Mouse (Mus musculus): ENCODE results near the gene Psma2.

DNA sequence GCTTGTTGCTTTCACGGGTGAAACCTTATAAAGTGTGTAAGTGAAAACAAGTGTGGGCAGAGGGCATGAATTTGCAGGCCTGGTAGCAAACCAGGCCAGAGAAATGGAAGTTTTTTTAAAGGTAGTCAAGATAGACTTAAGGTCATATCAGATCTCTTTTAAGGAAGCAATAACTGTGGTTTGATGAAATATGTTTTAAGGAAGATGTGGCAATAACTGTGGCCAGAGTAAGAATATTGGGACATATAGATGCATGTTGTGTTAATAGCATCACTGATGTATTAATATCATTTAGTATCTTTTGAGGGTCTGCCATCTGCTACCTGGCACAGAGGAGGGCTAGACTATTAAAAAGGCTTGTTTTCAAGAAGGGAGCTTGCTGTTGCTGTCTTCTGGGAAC is 27.0 kb downstream of the Psma2 start:
- TF ChIP-seq CTCF (IDR thresholded peaks at IDR 0.05; ENCODE audit: borderline replicate concordance, control insufficient read depth, extremely low read depth, insufficient read depth, low read length, poor library complexity) (no peak), POLR2A (IDR thresholded peaks at IDR 0.05; ENCODE audit: control insufficient read depth, extremely low read depth, insufficient read depth, low read length, poor library complexity) (no peak)

Data from thymus, adult 2 months (tissue).